Mouse (Mus musculus) erythroblast, embryonic 14.5 days (primary cell): ENCODE measurements around the gene Cd4. TPM values are rescaled to one million over a fixed set of nuclear protein-coding genes. Genes with fewer than 3 reads are reported as not detected.

Experiments
- H3K27me3 ChIP-seq: 2 replicates; pipeline ENCODE4 v1.6.1; 2012; ENCODE audit warnings: inconsistent platforms; ENCODE audit not compliant: control insufficient read depth
- H3K36me3 ChIP-seq: 2 replicates; pipeline ENCODE4 v1.6.1; 2012; ENCODE audit warnings: mild to moderate bottlenecking, inconsistent platforms; ENCODE audit not compliant: control insufficient read depth
- H3K4me1 ChIP-seq: 2 replicates; pipeline ENCODE4 v1.6.1; 2012; ENCODE audit warnings: inconsistent platforms; ENCODE audit not compliant: control insufficient read depth
- H3K4me3 ChIP-seq: replicated peaks from 2 replicates; pipeline ENCODE3; 2012; ENCODE audit warnings: moderate library complexity, mild to moderate bottlenecking, inconsistent platforms
- H3K9me3 ChIP-seq: 2 replicates; pipeline ENCODE4 v1.6.1; 2012; ENCODE audit warnings: low read length, inconsistent platforms, mixed read lengths; ENCODE audit not compliant: control insufficient read depth
- GATA1 ChIP-seq: IDR thresholded peaks from 2 replicates; pipeline ENCODE4 v1.6.1; 2012; ENCODE audit warnings: low read length, inconsistent platforms, mixed read lengths
- TAL1 ChIP-seq: IDR thresholded peaks from 3 replicates; pipeline ENCODE4 v1.6.1; 2012; ENCODE audit warnings: low read length, inconsistent platforms, mixed read lengths
- polyA plus RNA-seq: library from polyadenylated mRNA; stranded (reverse); fragments of >175 nt; gene quantifications from 2 replicates; pipeline ENCODE4 v1.2.3, GENCODE M21; 2012

Gene Cd4
- polyA plus RNA-seq, 1 experiment: not detected

DNA sequence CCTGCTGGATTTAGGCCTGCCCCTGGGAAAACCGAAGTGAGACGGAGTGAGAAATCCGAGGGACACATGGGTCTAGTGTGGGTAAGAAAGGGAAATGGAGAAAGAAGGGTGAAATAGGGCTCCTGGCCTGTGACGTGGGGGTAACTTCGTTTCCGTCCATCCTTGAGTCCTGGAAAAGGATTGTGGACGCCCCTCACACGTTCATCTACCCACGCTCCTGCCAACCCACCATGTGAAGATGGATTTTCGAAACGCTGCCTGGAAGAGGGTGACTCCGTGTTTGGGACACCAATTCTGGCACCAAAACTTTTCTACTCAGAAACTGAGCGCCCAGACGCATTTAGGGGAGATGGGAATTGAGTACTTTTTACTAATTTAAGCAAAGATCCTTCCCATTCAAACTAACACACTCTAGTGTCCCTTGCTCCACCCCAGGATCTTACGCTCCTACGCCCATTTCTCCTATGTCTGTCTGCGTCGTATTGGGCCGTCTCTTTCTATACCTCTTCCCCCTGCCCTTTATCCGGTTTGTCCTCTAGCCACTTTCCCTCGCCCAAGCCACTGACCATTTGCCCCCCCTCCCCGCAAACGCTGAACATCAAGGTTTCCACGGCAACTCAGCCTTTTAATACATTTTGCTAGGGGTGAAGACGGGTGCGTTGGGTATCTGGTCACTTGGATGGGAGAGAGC, 30.0 kb downstream of the Cd4 start:
- Histone ChIP-seq H3K4me3 (no peak overlapping the region), H3K36me3 (no peaks in the 10 kb centered on the region), H3K9me3 (no peaks in the 10 kb centered on the region; the same call in 1 of the 2 replicates), H3K27me3 (peaks cover 85% of the 10 kb centered on the region), H3K4me1 (peaks cover 5% of the 10 kb centered on the region)
- no peak for TF ChIP-seq TAL1
- no peak for TF ChIP-seq GATA1

DNA sequence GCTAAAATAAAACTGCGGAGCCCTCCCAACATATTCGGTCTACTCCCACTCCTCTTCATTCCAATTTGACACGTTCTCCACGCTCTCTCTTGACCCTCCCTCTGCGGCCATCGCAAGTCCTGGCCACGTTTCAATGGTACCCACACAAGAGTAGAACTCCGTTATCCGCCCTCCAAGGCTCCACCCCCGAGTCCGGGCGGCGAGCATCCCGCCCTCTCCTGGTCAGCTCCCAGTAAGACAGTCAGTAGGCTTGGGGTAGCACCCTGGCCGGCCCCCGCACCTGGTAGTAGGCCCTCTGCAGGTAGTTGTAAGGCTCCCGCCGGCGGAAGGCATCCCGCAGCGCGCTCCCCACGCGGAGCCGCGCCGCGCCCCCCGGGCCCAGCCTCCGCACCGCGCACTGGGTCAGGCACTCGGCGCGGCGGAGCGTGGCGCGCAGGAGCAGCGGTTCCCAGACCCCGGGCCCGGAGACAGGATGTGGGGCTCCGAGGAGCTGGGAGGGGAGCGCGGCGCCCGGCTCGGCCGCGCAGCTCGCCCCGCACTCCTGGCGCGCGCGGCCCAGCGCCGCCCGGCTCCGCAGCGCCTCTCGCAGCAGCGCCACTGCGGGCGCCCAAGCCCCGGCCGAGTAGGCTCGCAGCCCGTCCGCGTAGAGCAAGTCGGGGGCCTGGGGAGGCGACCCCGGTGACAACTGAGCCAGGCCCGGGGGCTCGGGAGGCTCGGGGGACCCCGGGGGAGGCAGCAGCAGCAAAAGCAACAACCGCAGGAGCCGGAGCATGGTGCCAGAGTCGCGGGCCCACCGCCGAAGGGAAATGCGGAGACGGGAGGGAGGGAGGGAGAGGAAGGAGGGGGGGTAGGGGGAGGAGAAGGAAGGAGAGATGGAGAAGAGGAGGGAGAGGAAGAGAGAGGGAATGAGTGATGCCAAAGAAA, 30.8 kb downstream of the Cd4 start, which contains the start of gene P3h3:
P3h3 (minus strand) TSS at position 837 of the 924 bp plus-strand sequence.
- Histone ChIP-seq H3K36me3 (no peaks in the 10 kb centered on the region), H3K4me3 (peak within 1 kb of the TSS; percentile 38), H3K9me3 (no peaks in the 10 kb centered on the region; the same call in 1 of the 2 replicates), H3K4me1 (peaks cover 5% of the 10 kb centered on the region), H3K27me3 (peaks cover 77% of the 10 kb centered on the region)
- TF ChIP-seq GATA1: no peak
- no peak for TF ChIP-seq TAL1

GRCm38 (mm10) chr6:124856321-124856720, 31.7 kb downstream of the Cd4 start:
- no peaks in the 10 kb centered on the region for H3K36me3 ChIP-seq
- H3K4me3 ChIP-seq: no peak overlapping the region
- peaks cover 5% of the 10 kb centered on the region for H3K4me1 ChIP-seq
- peaks cover 68% of the 10 kb centered on the region for H3K27me3 ChIP-seq
- H3K9me3 ChIP-seq: no peaks in the 10 kb centered on the region; the same call in 1 of the 2 replicates
- TF ChIP-seq GATA1 (no peak), TAL1 (no peak)

DNA sequence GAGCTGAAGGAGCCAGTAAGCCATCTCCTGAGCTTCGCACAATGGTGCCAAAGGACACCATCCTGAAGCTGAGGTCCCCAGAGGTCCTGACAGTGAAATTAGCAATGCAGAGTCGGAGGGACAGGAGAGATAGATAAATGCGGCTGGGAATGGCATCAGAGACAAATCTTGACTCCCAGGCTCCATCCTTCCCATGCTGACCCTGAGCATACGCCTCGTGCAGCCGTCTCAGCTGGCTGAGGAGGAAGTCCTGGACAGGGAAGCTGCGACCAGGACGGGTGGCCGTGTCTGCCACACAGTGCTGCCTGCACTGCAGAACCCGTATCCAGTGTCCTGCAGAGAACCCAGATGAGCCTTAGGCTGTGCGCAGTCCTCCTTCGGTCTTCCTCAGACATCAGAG, 33.4 kb downstream of the Cd4 start:
- H3K4me1 ChIP-seq: peaks cover 5% of the 10 kb centered on the region
- TF ChIP-seq GATA1: no peak
- no peak for TF ChIP-seq TAL1
- H3K36me3 ChIP-seq: no peaks in the 10 kb centered on the region
- H3K9me3 ChIP-seq: no peaks in the 10 kb centered on the region; the same call in 1 of the 2 replicates
- H3K27me3 ChIP-seq: peaks cover 56% of the 10 kb centered on the region
- no peak overlapping the region for H3K4me3 ChIP-seq

DNA sequence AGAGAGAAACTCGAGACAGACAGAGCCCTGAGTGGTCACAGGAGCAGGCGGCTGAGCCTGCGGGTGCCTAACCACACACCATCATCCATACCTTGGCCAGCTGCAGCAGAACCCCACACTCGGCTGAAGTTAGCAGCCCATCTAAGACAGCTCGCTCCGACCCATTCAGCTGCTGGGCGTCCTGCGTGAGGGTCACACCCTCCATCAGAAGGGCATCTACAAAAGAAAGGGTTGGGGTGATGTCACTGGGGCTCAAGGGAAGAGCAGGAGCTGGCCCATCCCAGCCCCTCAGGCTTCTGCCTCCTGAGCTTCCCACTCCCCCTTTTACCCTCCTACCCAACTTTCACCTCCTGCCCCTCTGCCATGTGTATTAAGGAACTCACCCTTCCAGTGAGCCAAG, 37.5 kb downstream of the Cd4 start:
- Histone ChIP-seq H3K4me3 (no peak overlapping the region), H3K9me3 (no peaks in the 10 kb centered on the region), H3K27me3 (peaks cover 29% of the 10 kb centered on the region), H3K4me1 (peaks cover 2% of the 10 kb centered on the region; the same call in 1 of the 2 replicates), H3K36me3 (no peaks in the 10 kb centered on the region)
- TF ChIP-seq GATA1 (no peak), TAL1 (no peak)

DNA sequence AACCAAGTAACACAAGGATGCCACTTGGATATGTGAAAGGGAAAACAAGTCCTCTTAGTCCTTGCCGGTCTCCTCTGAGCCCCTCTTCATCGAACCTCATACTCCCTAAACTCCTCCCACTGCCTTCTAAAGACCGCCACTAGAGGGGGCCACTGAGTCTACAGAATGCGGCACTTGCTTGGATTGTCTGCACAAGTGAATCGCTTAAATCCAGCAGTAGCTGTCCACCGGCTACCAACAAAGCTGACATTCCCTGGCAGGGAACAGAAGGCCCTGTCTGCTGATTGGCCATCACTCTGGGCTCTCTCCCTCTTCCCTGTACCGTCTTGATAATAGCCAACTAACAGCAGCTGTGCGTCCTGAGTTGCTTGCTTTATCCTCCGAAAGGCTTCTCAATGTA, 40.7 kb downstream of the Cd4 start:
- Histone ChIP-seq H3K9me3 (no peaks in the 10 kb centered on the region), H3K4me3 (no peak overlapping the region), H3K4me1 (peaks cover 2% of the 10 kb centered on the region; the same call in 1 of the 2 replicates), H3K36me3 (no peaks in the 10 kb centered on the region), H3K27me3 (peaks cover 17% of the 10 kb centered on the region)
- no peak for TF ChIP-seq TAL1
- TF ChIP-seq GATA1: no peak

DNA sequence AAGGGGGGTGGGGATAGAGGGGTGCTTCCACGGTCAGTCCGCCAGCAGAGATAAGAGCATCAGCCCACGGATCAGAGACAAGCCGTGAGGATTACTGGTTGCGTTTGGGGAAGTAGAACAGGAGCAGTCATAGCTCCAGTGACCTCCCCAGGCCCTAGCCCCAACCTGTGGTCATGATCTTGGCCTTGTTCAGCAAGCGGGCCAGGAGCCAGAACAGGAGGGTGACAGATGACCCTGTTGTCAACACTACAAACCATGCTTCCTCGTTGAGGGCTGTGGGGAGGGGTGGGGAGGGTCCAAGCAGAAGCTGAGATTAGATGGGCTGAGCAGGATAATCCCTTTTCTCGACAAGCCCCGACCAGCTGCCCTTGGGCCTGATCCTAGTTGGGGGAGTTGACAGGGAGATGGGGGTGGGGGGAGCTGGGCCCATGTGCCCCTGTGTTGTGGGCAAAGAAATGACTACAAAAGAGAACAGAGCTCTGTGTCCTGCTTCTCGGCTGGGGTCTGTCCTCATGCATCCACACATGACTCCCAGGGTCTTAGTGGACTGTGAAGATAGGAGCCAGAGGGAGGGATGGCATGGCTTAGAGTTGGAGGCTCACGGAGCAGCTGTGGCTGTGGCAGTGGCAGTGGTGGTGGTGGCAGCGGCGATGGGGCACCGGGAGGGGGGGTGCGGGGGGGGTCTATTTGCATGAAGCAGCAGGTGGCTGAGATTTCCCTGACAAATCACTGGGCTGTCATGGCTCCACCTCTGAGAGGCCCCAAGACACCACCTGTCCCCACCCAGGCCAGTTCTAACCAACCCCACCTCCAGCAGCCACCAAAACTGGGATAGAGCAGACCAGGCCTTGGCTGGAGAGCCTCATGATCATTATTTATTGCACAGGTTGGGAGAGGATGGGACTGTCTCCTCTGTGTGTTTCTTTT, 47.5 kb downstream of the Cd4 start, which contains the start of gene Gnb3:
Gnb3 (minus strand) TSS at position 35 of the 927 bp plus-strand sequence.
- H3K27me3 ChIP-seq: peaks cover 12% of the 10 kb centered on the region

GRCm38 (mm10) chr6:124839805-124840204, 48.2 kb downstream of the Cd4 start:
- TF ChIP-seq TAL1 (no peak), GATA1 (no peak)
- no peak overlapping the region for H3K4me3 ChIP-seq
- no peaks in the 10 kb centered on the region for H3K9me3 ChIP-seq
- H3K36me3 ChIP-seq: peaks cover 18% of the 10 kb centered on the region
- peaks cover 12% of the 10 kb centered on the region for H3K27me3 ChIP-seq
- peaks cover 9% of the 10 kb centered on the region for H3K4me1 ChIP-seq

More for the DNA sequence above, 47.5 kb downstream of the Cd4 start, which contains the start of gene Gnb3:
- Histone ChIP-seq H3K36me3 (peaks cover 11% of the 10 kb centered on the region), H3K4me1 (peaks cover 5% of the 10 kb centered on the region), H3K4me3 (no peak within 1 kb of the TSS), H3K9me3 (no peaks in the 10 kb centered on the region)
- no peak for TF ChIP-seq GATA1
- no peak for TF ChIP-seq TAL1
